ENCODE assay signal across 8 mouse cellular contexts in genomic region chr12:71830139-71830538, GRCm38 (mm10). TPM values are rescaled to one million over a fixed set of nuclear protein-coding genes. Genes with fewer than 3 reads are reported as not detected.
DNase-seq lines count a peak whose midpoint lies in the region; ATAC-seq and TF ChIP-seq lines count a peak whose summit lies in the region.

No protein-coding gene starts in this region.

- H3K4me3 ChIP-seq in heart, embryonic 12.5 days = peak overlapping the region; percentile 97
- H3K4me3 ChIP-seq in G1E (ENCODE audit: low read depth, low read length) = peak overlapping the region; percentile 84
- peak overlapping the region; percentile 97 for H3K4me3 ChIP-seq in forebrain, embryonic 15.5 days
- peak overlapping the region; percentile 89 for H3K4me3 ChIP-seq in liver, postnatal 0 days (ENCODE audit: low read depth, low read length)

- DNase-seq in heart, postnatal 36 days = no peak
- DNase-seq in G1E (ENCODE audit: low spot score) = peak; percentile 54
- peak; percentile 31 for DNase-seq in liver, postnatal 0 days
- no peak for DNase-seq in right cerebral cortex, adult 18-20 months
- DNase-seq in cerebellum, adult 9-11 months = no peak
- DNase-seq in thymus, postnatal 25 days = no peak

- no peak for ATAC-seq in heart, embryonic 12.5 days (ENCODE audit: insufficient number of reproducible peaks, low FRiP score)
- peak; percentile 11; the same call in 1 of the 2 replicates for ATAC-seq in G1E (ENCODE audit: extremely low read depth, insufficient number of reproducible peaks, low FRiP score, poor library complexity, severe bottlenecking)
- ATAC-seq in forebrain, embryonic 15.5 days (replicated peaks) = no peak
- no peak for ATAC-seq in liver, postnatal 0 days

- 9% methylated on average over 10 of the region's 10 CpGs for whole genome bisulfite sequencing in heart, embryonic 12.5 days
- WGBS in forebrain, embryonic 15.5 days = 15% methylated on average over 10 of the region's 10 CpGs
- WGBS in liver, postnatal 0 days (ENCODE audit: insufficient replicate concordance) = 9% methylated on average over 10 of the region's 10 CpGs

- no peaks in the 10 kb centered on the region for H3K36me3 ChIP-seq in heart, embryonic 12.5 days
- peaks cover 6% of the 10 kb centered on the region for H3K36me3 ChIP-seq in G1E (replicated peaks)
- H3K36me3 ChIP-seq in forebrain, embryonic 15.5 days = no peaks in the 10 kb centered on the region
- no peaks in the 10 kb centered on the region for H3K36me3 ChIP-seq in liver, postnatal 0 days (replicated peaks; ENCODE audit: insufficient read depth, low read length)

- H3K9ac ChIP-seq in heart, embryonic 12.5 days = peak overlapping the region; percentile 75
- peak overlapping the region; percentile 83 for H3K9ac ChIP-seq in forebrain, embryonic 15.5 days (replicated peaks)
- H3K9ac ChIP-seq in liver, postnatal 0 days (replicated peaks) = peak overlapping the region; percentile 71

- H3K4me1 ChIP-seq in heart, embryonic 12.5 days (replicated peaks) = peaks cover 24% of the 10 kb centered on the region
- peaks cover 45% of the 10 kb centered on the region for H3K4me1 ChIP-seq in G1E (ENCODE audit: insufficient read depth, low read depth, low read length)
- H3K4me1 ChIP-seq in forebrain, embryonic 15.5 days = peaks cover 37% of the 10 kb centered on the region
- H3K4me1 ChIP-seq in liver, postnatal 0 days (ENCODE audit: insufficient read depth) = peaks cover 20% of the 10 kb centered on the region

- intact Hi-C loops in heart, postnatal 36 days (cut with DNase I) = loop anchor here (1.0 to 2.0 kb wide), 3 partner anchors 61 to 217 kb away; no protein-coding TSS in a partner anchor

- no peaks in the 10 kb centered on the region for H3K9me3 ChIP-seq in heart, embryonic 12.5 days (replicated peaks)
- H3K9me3 ChIP-seq in G1E (replicated peaks) = no peaks in the 10 kb centered on the region
- H3K9me3 ChIP-seq in forebrain, embryonic 15.5 days = no peaks in the 10 kb centered on the region
- no peaks in the 10 kb centered on the region for H3K9me3 ChIP-seq in liver, postnatal 0 days (ENCODE audit: low read length)

- TF ChIP-seq EP300 in liver, postnatal 0 days (IDR thresholded peaks at IDR 0.05; ENCODE audit: low read depth) = peak; percentile 80

- peak overlapping the region; percentile 74 for H3K4me2 ChIP-seq in heart, embryonic 12.5 days
- peak overlapping the region; percentile 52 for H3K4me2 ChIP-seq in forebrain, embryonic 15.5 days (replicated peaks)
- peak overlapping the region; percentile 89 for H3K4me2 ChIP-seq in liver, postnatal 0 days (ENCODE audit: low read depth, low read length)

- H3K27ac ChIP-seq in heart, embryonic 12.5 days (ENCODE audit: poor library complexity, severe bottlenecking) = peak overlapping the region; percentile 75
- peak overlapping the region; percentile 75 for H3K27ac ChIP-seq in forebrain, embryonic 15.5 days (replicated peaks)
- H3K27ac ChIP-seq in liver, postnatal 0 days (ENCODE audit: low read depth) = peak overlapping the region; percentile 85

- H3K27me3 ChIP-seq in heart, embryonic 12.5 days (replicated peaks) = no peaks in the 10 kb centered on the region
- peaks cover 16% of the 10 kb centered on the region for H3K27me3 ChIP-seq in G1E (ENCODE audit: insufficient read depth, low read length)
- no peaks in the 10 kb centered on the region for H3K27me3 ChIP-seq in forebrain, embryonic 15.5 days
- no peaks in the 10 kb centered on the region for H3K27me3 ChIP-seq in liver, postnatal 0 days (ENCODE audit: insufficient read depth, low read length)

- TF ChIP-seq CTCF in G1E (IDR thresholded peaks at IDR 0.05; ENCODE audit: low read depth, low read length) = no peak
- TF ChIP-seq CTCF in liver, postnatal 0 days (IDR thresholded peaks at IDR 0.05; ENCODE audit: low read depth) = no peak

RNA-seq across cellular contexts. Expression of gene Daam1, which starts 0.7 kb away (rescaled TPM):
- polyA plus RNA-seq in heart, embryonic 12.5 days (2016; fragmentation: Nextera tagmentation; extraction: Ambion mirVana) = 23.1 and 23.3 TPM in 2 replicates
- total RNA-seq in heart, postnatal 36 days (2021) = 10 to 100 TPM; 68.1 to 82.1 TPM
- total RNA-seq in G1E (2014; fragmentation: Nextera tagmentation) (63.2 and 69.8 TPM in 2 replicates), G1E (2017) (49.7 and 57.3 TPM in 2 replicates)
- polyA plus RNA-seq in G1E (2012) = 19.8 and 22.5 TPM in 2 replicates
- 23.7 and 25.6 TPM in 2 replicates for polyA plus RNA-seq in forebrain, embryonic 15.5 days (2015; fragmentation: Nextera tagmentation; extraction: Ambion mirVana)
- polyA plus RNA-seq in liver, postnatal 0 days (2015; fragmentation: Nextera tagmentation; extraction: Ambion mirVana) = 3.6 and 4.5 TPM in 2 replicates

Comparison
In these comparisons a context has a peak if more than half of its experiments do, and no peak if none do; other contexts are left out.
1. DNase-seq: peak in G1E (single experiment) and liver, postnatal 0 days (single experiment); none in heart, postnatal 36 days (0 of 2), right cerebral cortex, adult 18-20 months (single experiment), cerebellum, adult 9-11 months (single experiment) and thymus, postnatal 25 days (single experiment).
2. Peak in every context shown above with its lines, with median percentiles within 50 percentile points of each other: H3K27ac ChIP-seq, H3K4me2 ChIP-seq, H3K4me3 ChIP-seq and H3K9ac ChIP-seq.